Mouse (Mus musculus): ENCODE data around the gene Wwox. TPM values are rescaled to one million over a fixed set of nuclear protein-coding genes. Genes with fewer than 3 reads are reported as not detected.

The Wwox gene
- polyA plus RNA-seq, 1 experiment: 12.4 TPM

GRCm38 (mm10) chr8:114772276-114772849 is 332.9 kb downstream of the Wwox start:
- Histone ChIP-seq H3K4me3 (ENCODE audit: insufficient read depth, low read length) (no peak overlapping the region), H3K4me1 (ENCODE audit: control insufficient read depth, insufficient read depth, low read length) (peaks cover 2% of the 10 kb centered on the region; the same call in 1 of the 2 replicates), H3K27ac (ENCODE audit: insufficient read depth, low read depth, low read length) (no peak overlapping the region)
- TF ChIP-seq POLR2A (IDR thresholded peaks at IDR 0.05; ENCODE audit: borderline replicate concordance, low read depth, low read length) (no peak), CTCF (IDR thresholded peaks at IDR 0.05; ENCODE audit: low read depth, low read length) (no peak)

- Histone ChIP-seq H3K4me3 (ENCODE audit: insufficient read depth, low read length) (no peak overlapping the region), H3K27ac (ENCODE audit: insufficient read depth, low read depth, low read length) (no peak overlapping the region), H3K4me1 (ENCODE audit: control insufficient read depth, insufficient read depth, low read length) (peaks cover 5% of the 10 kb centered on the region; the same call in 1 of the 2 replicates)
- no peak for TF ChIP-seq CTCF (IDR thresholded peaks at IDR 0.05; ENCODE audit: low read depth, low read length)
- TF ChIP-seq POLR2A (IDR thresholded peaks at IDR 0.05; ENCODE audit: borderline replicate concordance, low read depth, low read length): no peak
Observed at GRCm38 (mm10) chr8:114773461-114774414, 334.3 kb downstream of the Wwox start.

- peaks cover 5% of the 10 kb centered on the region; the same call in 1 of the 2 replicates for H3K4me1 ChIP-seq (ENCODE audit: control insufficient read depth, insufficient read depth, low read length)
- H3K27ac ChIP-seq (ENCODE audit: insufficient read depth, low read depth, low read length): no peak overlapping the region
- no peak overlapping the region for H3K4me3 ChIP-seq (ENCODE audit: insufficient read depth, low read length)
- TF ChIP-seq POLR2A (IDR thresholded peaks at IDR 0.05; ENCODE audit: borderline replicate concordance, low read depth, low read length): no peak
- no peak for TF ChIP-seq CTCF (IDR thresholded peaks at IDR 0.05; ENCODE audit: low read depth, low read length)
Observed at GRCm38 (mm10) chr8:114774415-114774775, 334.9 kb downstream of the Wwox start.

- TF ChIP-seq CTCF (IDR thresholded peaks at IDR 0.05; ENCODE audit: low read depth, low read length) (no peak), POLR2A (IDR thresholded peaks at IDR 0.05; ENCODE audit: borderline replicate concordance, low read depth, low read length) (no peak)
- H3K4me3 ChIP-seq (ENCODE audit: insufficient read depth, low read length): no peak overlapping the region
- peaks cover 5% of the 10 kb centered on the region; the same call in 1 of the 2 replicates for H3K4me1 ChIP-seq (ENCODE audit: control insufficient read depth, insufficient read depth, low read length)
Observed at GRCm38 (mm10) chr8:114775543-114775942, 336.1 kb downstream of the Wwox start.

GRCm38 (mm10) chr8:114776696-114777095 is 337.2 kb downstream of the Wwox start:
- Histone ChIP-seq H3K27ac (ENCODE audit: insufficient read depth, low read depth, low read length) (no peak overlapping the region), H3K4me1 (ENCODE audit: control insufficient read depth, insufficient read depth, low read length) (peaks cover 5% of the 10 kb centered on the region; the same call in 1 of the 2 replicates), H3K4me3 (ENCODE audit: insufficient read depth, low read length) (no peak overlapping the region)
- no peak for TF ChIP-seq CTCF (IDR thresholded peaks at IDR 0.05; ENCODE audit: low read depth, low read length)
- no peak for TF ChIP-seq POLR2A (IDR thresholded peaks at IDR 0.05; ENCODE audit: borderline replicate concordance, low read depth, low read length)

More at GRCm38 (mm10) chr8:114775543-114775942, 336.1 kb downstream of the Wwox start:
- H3K27ac ChIP-seq (ENCODE audit: insufficient read depth, low read depth, low read length): no peak overlapping the region

GRCm38 (mm10) chr8:114777271-114777980 is 338.0 kb downstream of the Wwox start:
- TF ChIP-seq POLR2A (IDR thresholded peaks at IDR 0.05; ENCODE audit: borderline replicate concordance, low read depth, low read length) (no peak), CTCF (IDR thresholded peaks at IDR 0.05; ENCODE audit: low read depth, low read length) (no peak)
- Histone ChIP-seq H3K4me1 (ENCODE audit: control insufficient read depth, insufficient read depth, low read length) (peaks cover 5% of the 10 kb centered on the region; the same call in 1 of the 2 replicates), H3K27ac (ENCODE audit: insufficient read depth, low read depth, low read length) (no peak overlapping the region), H3K4me3 (ENCODE audit: insufficient read depth, low read length) (no peak overlapping the region)

- H3K4me3 ChIP-seq (ENCODE audit: insufficient read depth, low read length): no peak overlapping the region
- TF ChIP-seq CTCF (IDR thresholded peaks at IDR 0.05; ENCODE audit: low read depth, low read length) (no peak), POLR2A (IDR thresholded peaks at IDR 0.05; ENCODE audit: borderline replicate concordance, low read depth, low read length) (no peak)
- H3K4me1 ChIP-seq (ENCODE audit: control insufficient read depth, insufficient read depth, low read length): peaks cover 5% of the 10 kb centered on the region; the same call in 1 of the 2 replicates
- no peak overlapping the region for H3K27ac ChIP-seq (ENCODE audit: insufficient read depth, low read depth, low read length)
Observed at GRCm38 (mm10) chr8:114779002-114779401, 339.5 kb downstream of the Wwox start.

GRCm38 (mm10) chr8:114783321-114783720 is 343.9 kb downstream of the Wwox start:
- H3K4me1 ChIP-seq (ENCODE audit: control insufficient read depth, insufficient read depth, low read length): no peaks in the 10 kb centered on the region
- H3K27ac ChIP-seq (ENCODE audit: insufficient read depth, low read depth, low read length): no peak overlapping the region
- H3K4me3 ChIP-seq (ENCODE audit: insufficient read depth, low read length): no peak overlapping the region
- TF ChIP-seq CTCF (IDR thresholded peaks at IDR 0.05; ENCODE audit: low read depth, low read length): no peak
- no peak for TF ChIP-seq POLR2A (IDR thresholded peaks at IDR 0.05; ENCODE audit: borderline replicate concordance, low read depth, low read length)

GRCm38 (mm10) chr8:114785834-114786233 is 346.4 kb downstream of the Wwox start:
- TF ChIP-seq CTCF (IDR thresholded peaks at IDR 0.05; ENCODE audit: low read depth, low read length) (no peak), POLR2A (IDR thresholded peaks at IDR 0.05; ENCODE audit: borderline replicate concordance, low read depth, low read length) (no peak)

More at GRCm38 (mm10) chr8:114785834-114786233, 346.4 kb downstream of the Wwox start:
- no peak overlapping the region for H3K27ac ChIP-seq (ENCODE audit: insufficient read depth, low read depth, low read length)
- no peak overlapping the region for H3K4me3 ChIP-seq (ENCODE audit: insufficient read depth, low read length)
- no peaks in the 10 kb centered on the region for H3K4me1 ChIP-seq (ENCODE audit: control insufficient read depth, insufficient read depth, low read length)
